Mouse (Mus musculus) CH12.LX (cell line): ENCODE data around the gene Clmn.

Experiments used
- HCFC1 ChIP-seq: IDR thresholded peaks from 2 replicates; pipeline ENCODE4 v1.6.1; 2012; ENCODE audit warnings: low read depth, mild to moderate bottlenecking, inconsistent platforms, low read length, improper control_type of control experiment
- MAFK ChIP-seq: IDR thresholded peaks from 2 replicates; pipeline ENCODE4 v1.6.1; 2011; ENCODE audit warnings: low read length, improper control_type of control experiment; ENCODE audit not compliant: insufficient replicate concordance
- POLR2A ChIP-seq: IDR thresholded peaks from 2 replicates; pipeline ENCODE4 v1.6.1; 2011; ENCODE audit warnings: low read depth, mild to moderate bottlenecking, improper control_type of control experiment, low read length
- TCF12 ChIP-seq: IDR thresholded peaks from 2 replicates; pipeline ENCODE4 v1.6.1; 2014; ENCODE audit warnings: low read depth, mild to moderate bottlenecking, inconsistent platforms, low read length, improper control_type of control experiment
- UBTF ChIP-seq: IDR thresholded peaks from 2 replicates; pipeline ENCODE4 v1.6.1; 2012; ENCODE audit warnings: low read depth, mild to moderate bottlenecking, inconsistent platforms, low read length, improper control_type of control experiment, moderate library complexity

GRCm38 (mm10) chr12:104882533-104882932 is 17.7 kb upstream of the Clmn start:
- TF ChIP-seq UBTF (no peak), TCF12 (no peak), POLR2A (no peak), HCFC1 (no peak), MAFK (no peak)
